Mouse (Mus musculus): ENCODE results near the gene Rbfox1. TPM values are rescaled to one million over a fixed set of nuclear protein-coding genes. Genes with fewer than 3 reads are reported as not detected.

Rbfox1 gene
- polyA plus RNA-seq, 1 experiment from 2014 or later = 0.71 TPM

GRCm38 (mm10) chr16:7004565-7004964 lies 1119.4 kb downstream of the Rbfox1 start:
- DNase-seq (ENCODE audit: extremely low spot score, low spot score) = no peak
- no peaks in the 10 kb centered on the region for H3K9me3 ChIP-seq
- 95% methylated on average over 3 of the region's 3 CpGs for WGBS
- no peaks in the 10 kb centered on the region for H3K27me3 ChIP-seq (ENCODE audit: poor library complexity, severe bottlenecking)
- no peak overlapping the region for H3K27ac ChIP-seq
- H3K4me3 ChIP-seq = no peak overlapping the region
- H3K36me3 ChIP-seq (replicated peaks) = no peaks in the 10 kb centered on the region
- no peaks in the 10 kb centered on the region for H3K4me1 ChIP-seq

GRCm38 (mm10) chr16:7005478-7005877 lies 1120.3 kb downstream of the Rbfox1 start:
- Histone ChIP-seq H3K27me3 (ENCODE audit: poor library complexity, severe bottlenecking) (no peaks in the 10 kb centered on the region), H3K9me3 (no peaks in the 10 kb centered on the region), H3K27ac (no peak overlapping the region), H3K4me1 (no peaks in the 10 kb centered on the region), H3K4me3 (no peak overlapping the region), H3K36me3 (replicated peaks) (no peaks in the 10 kb centered on the region)
- peak; percentile 48 for DNase-seq (ENCODE audit: extremely low spot score, low spot score)
- 19% methylated on average over 3 of the region's 3 CpGs for WGBS

- WGBS = 87% methylated on average over 7 of the region's 7 CpGs
- H3K4me1 ChIP-seq = no peaks in the 10 kb centered on the region
These were observed 1132.2 kb downstream of the Rbfox1 start for GRCm38 (mm10) chr16:7017310-7017709.

GRCm38 (mm10) chr16:7034231-7034630 lies 1149.1 kb downstream of the Rbfox1 start:
- Histone ChIP-seq H3K9me3 (no peaks in the 10 kb centered on the region), H3K4me3 (no peak overlapping the region), H3K4me1 (peaks cover 10% of the 10 kb centered on the region), H3K27me3 (ENCODE audit: poor library complexity, severe bottlenecking) (peaks cover 43% of the 10 kb centered on the region), H3K36me3 (replicated peaks) (no peaks in the 10 kb centered on the region), H3K27ac (no peak overlapping the region)
- WGBS = 89% methylated on average over 5 of the region's 5 CpGs
- DNase-seq (ENCODE audit: extremely low spot score, low spot score) = no peak

More at GRCm38 (mm10) chr16:7017310-7017709, 1132.2 kb downstream of the Rbfox1 start:
- Histone ChIP-seq H3K4me3 (no peak overlapping the region), H3K27ac (no peak overlapping the region), H3K36me3 (replicated peaks) (no peaks in the 10 kb centered on the region), H3K27me3 (ENCODE audit: poor library complexity, severe bottlenecking) (no peaks in the 10 kb centered on the region), H3K9me3 (no peaks in the 10 kb centered on the region)
- no peak for DNase-seq (ENCODE audit: extremely low spot score, low spot score)

- no peak overlapping the region for H3K4me3 ChIP-seq
- no peaks in the 10 kb centered on the region for H3K36me3 ChIP-seq (replicated peaks)
- H3K9me3 ChIP-seq = no peaks in the 10 kb centered on the region
- no peak overlapping the region for H3K27ac ChIP-seq
- peaks cover 20% of the 10 kb centered on the region for H3K4me1 ChIP-seq
- H3K27me3 ChIP-seq (ENCODE audit: poor library complexity, severe bottlenecking) = peaks cover 67% of the 10 kb centered on the region
- 60% methylated on average over 3 of the region's 3 CpGs for WGBS
- DNase-seq (ENCODE audit: extremely low spot score, low spot score) = no peak
These were observed 1151.4 kb downstream of the Rbfox1 start for GRCm38 (mm10) chr16:7036566-7036965.

- Histone ChIP-seq H3K27ac (no peak overlapping the region), H3K27me3 (ENCODE audit: poor library complexity, severe bottlenecking) (peaks cover 71% of the 10 kb centered on the region), H3K4me1 (peaks cover 20% of the 10 kb centered on the region), H3K9me3 (no peaks in the 10 kb centered on the region), H3K36me3 (replicated peaks) (no peaks in the 10 kb centered on the region), H3K4me3 (no peak overlapping the region)
- DNase-seq (ENCODE audit: extremely low spot score, low spot score) = no peak
- WGBS = 46% methylated on average over 8 of the region's 8 CpGs
These were observed 1151.8 kb downstream of the Rbfox1 start for GRCm38 (mm10) chr16:7036988-7037387.

- no peaks in the 10 kb centered on the region for H3K9me3 ChIP-seq
- under 1% methylated on average over 18 of the region's 18 CpGs for WGBS
- H3K36me3 ChIP-seq (replicated peaks) = no peaks in the 10 kb centered on the region
- peaks cover 89% of the 10 kb centered on the region for H3K27me3 ChIP-seq (ENCODE audit: poor library complexity, severe bottlenecking)
- peak overlapping the region; percentile 52 for H3K4me3 ChIP-seq
- peaks cover 20% of the 10 kb centered on the region for H3K4me1 ChIP-seq
- H3K27ac ChIP-seq = no peak overlapping the region
- DNase-seq (ENCODE audit: extremely low spot score, low spot score) = peak; percentile 41
These were observed 1153.6 kb downstream of the Rbfox1 start for GRCm38 (mm10) chr16:7038639-7039260.

- H3K36me3 ChIP-seq (replicated peaks) = no peaks in the 10 kb centered on the region
- H3K4me1 ChIP-seq = peaks cover 25% of the 10 kb centered on the region
- H3K27ac ChIP-seq = no peak overlapping the region
- H3K9me3 ChIP-seq = no peaks in the 10 kb centered on the region
- WGBS = under 1% methylated on average over 29 of the region's 30 CpGs
- H3K4me3 ChIP-seq = peak overlapping the region; percentile 52
- H3K27me3 ChIP-seq (ENCODE audit: poor library complexity, severe bottlenecking) = peaks cover 97% of the 10 kb centered on the region
- peak; percentile 19 for DNase-seq (ENCODE audit: extremely low spot score, low spot score)
These were observed 1154.5 kb downstream of the Rbfox1 start for GRCm38 (mm10) chr16:7039404-7040367.

- Histone ChIP-seq H3K27ac (no peak overlapping the region), H3K27me3 (ENCODE audit: poor library complexity, severe bottlenecking) (peaks cover 97% of the 10 kb centered on the region), H3K4me1 (peaks cover 27% of the 10 kb centered on the region), H3K36me3 (replicated peaks) (no peaks in the 10 kb centered on the region), H3K4me3 (no peak overlapping the region), H3K9me3 (no peaks in the 10 kb centered on the region)
- DNase-seq (ENCODE audit: extremely low spot score, low spot score) = no peak
- WGBS = 19% methylated on average over 6 of the region's 6 CpGs
These were observed 1155.5 kb downstream of the Rbfox1 start for GRCm38 (mm10) chr16:7040691-7041090.

GRCm38 (mm10) chr16:7047421-7047820 lies 1162.3 kb downstream of the Rbfox1 start:
- 78% methylated on average over 2 of the region's 2 CpGs for WGBS

GRCm38 (mm10) chr16:7049162-7049971 lies 1164.2 kb downstream of the Rbfox1 start:
- no peaks in the 10 kb centered on the region for H3K9me3 ChIP-seq
- H3K27me3 ChIP-seq (ENCODE audit: poor library complexity, severe bottlenecking) = peaks cover 74% of the 10 kb centered on the region
- WGBS = 5% methylated on average over 18 of the region's 18 CpGs
- peaks cover 44% of the 10 kb centered on the region for H3K4me1 ChIP-seq
- peak; percentile 35 for DNase-seq (ENCODE audit: extremely low spot score, low spot score)
- H3K36me3 ChIP-seq (replicated peaks) = no peaks in the 10 kb centered on the region
- peak overlapping the region; percentile 39 for H3K4me3 ChIP-seq
- H3K27ac ChIP-seq = peak overlapping the region; percentile 9

More at GRCm38 (mm10) chr16:7047421-7047820, 1162.3 kb downstream of the Rbfox1 start:
- H3K27ac ChIP-seq = no peak overlapping the region
- H3K27me3 ChIP-seq (ENCODE audit: poor library complexity, severe bottlenecking) = peaks cover 86% of the 10 kb centered on the region
- DNase-seq (ENCODE audit: extremely low spot score, low spot score) = no peak
- H3K4me3 ChIP-seq = no peak overlapping the region
- no peaks in the 10 kb centered on the region for H3K36me3 ChIP-seq (replicated peaks)
- no peaks in the 10 kb centered on the region for H3K9me3 ChIP-seq
- peaks cover 42% of the 10 kb centered on the region for H3K4me1 ChIP-seq

GRCm38 (mm10) chr16:7050945-7051344 lies 1165.8 kb downstream of the Rbfox1 start:
- Histone ChIP-seq H3K4me3 (no peak overlapping the region), H3K36me3 (replicated peaks) (no peaks in the 10 kb centered on the region), H3K9me3 (no peaks in the 10 kb centered on the region), H3K4me1 (peaks cover 40% of the 10 kb centered on the region), H3K27ac (no peak overlapping the region), H3K27me3 (ENCODE audit: poor library complexity, severe bottlenecking) (peaks cover 61% of the 10 kb centered on the region)
- DNase-seq (ENCODE audit: extremely low spot score, low spot score) = no peak
- whole genome bisulfite sequencing = 88% methylated on average over 9 of the region's 9 CpGs

All from forebrain, embryonic 10.5 days (tissue).